Mouse (Mus musculus): ENCODE results near the gene a.

GRCm38 (mm10) chr2:154776496-154776895 is 14.7 kb upstream of the a start:
- TF ChIP-seq CTCF (IDR thresholded peaks at IDR 0.05; ENCODE audit: control insufficient read depth, insufficient read depth, insufficient read length) (no peak), MAX (IDR thresholded peaks at IDR 0.05) (no peak), USF1 (IDR thresholded peaks at IDR 0.05; ENCODE audit: low read depth) (no peak), MYOG (IDR thresholded peaks at IDR 0.05; ENCODE audit: control insufficient read depth, extremely low read depth, insufficient read length) (no peak), CEBPB (IDR thresholded peaks at IDR 0.05; ENCODE audit: low read depth) (no peak)
